In the genomic region with DNA sequence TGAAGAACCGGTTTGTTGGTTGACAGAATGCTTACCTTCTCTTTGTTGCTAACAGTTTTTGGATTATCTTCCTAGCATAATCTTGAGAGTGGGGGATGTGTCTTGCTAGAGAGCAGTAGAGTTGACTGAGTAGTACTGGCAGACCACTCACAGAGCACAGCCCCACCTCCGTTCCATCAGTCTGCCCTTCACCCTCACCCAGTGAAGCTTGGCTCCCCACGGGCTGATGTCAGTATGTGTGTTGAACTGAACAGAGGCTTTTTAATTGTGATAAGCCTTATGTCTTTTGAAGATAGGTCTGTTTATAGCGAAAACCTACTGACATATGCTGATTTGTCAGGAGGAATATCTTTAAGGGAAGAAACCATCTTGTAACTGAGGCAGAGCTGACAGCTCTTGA, we compare ENCODE assay signal across 25 mouse cellular contexts. TPM values are rescaled to one million over a fixed set of nuclear protein-coding genes. Genes with fewer than 3 reads are reported as not detected.
DNase-seq lines count a peak whose midpoint lies in the region; ATAC-seq and TF ChIP-seq lines count a peak whose summit lies in the region.
"Had no signal": no experiment of that assay in that cellular context is flagged by ENCODE, and none has a peak within 500 bp of the region (broad histone marks: within the 10 kb centered on the region; RNA-seq: fewer than 3 reads in every experiment).

No protein-coding gene starts in this region.

- TF ChIP-seq POLR2A in MEL (IDR thresholded peaks at IDR 0.05; ENCODE audit: control insufficient read depth in 1 of 2, insufficient read depth in 1 of 2, low read depth in 1 of 2, low read length in 2 of 2, poor library complexity in 1 of 2): no peak

- no peak overlapping the region for H3K4me2 ChIP-seq in liver, embryonic 13.5 days
- no peak overlapping the region for H3K4me2 ChIP-seq in kidney, embryonic 15.5 days
- H3K4me2 ChIP-seq: embryonic facial prominence, embryonic 13.5 days; forebrain, embryonic 13.5 days; heart, embryonic 12.5 days; heart, embryonic 15.5 days; hindbrain, embryonic 12.5 days; hindbrain, embryonic 15.5 days had no signal

- TF ChIP-seq EP300 in MEL (IDR thresholded peaks at IDR 0.05; ENCODE audit: low read depth in 1 of 2, low read length in 2 of 2): peak in 1 of 2 experiments; percentile 19; a peak in 1 of 4 replicates

- H3K36me3 ChIP-seq in MEL (ENCODE audit: control insufficient read depth in 1 of 2, insufficient read depth in 2 of 2, low read length in 2 of 2): no peaks in the 10 kb centered on the region; a peak in 1 of 4 replicates
- H3K36me3 ChIP-seq in liver, embryonic 13.5 days: no peaks in the 10 kb centered on the region
- H3K36me3 ChIP-seq in kidney, embryonic 15.5 days: peaks cover 20% of the 10 kb centered on the region; the same call in 1 of the 2 replicates

- ATAC-seq in liver, embryonic 13.5 days (ENCODE audit: low read depth): peak; percentile 64
- peak; percentile 81 for ATAC-seq in megakaryocyte progenitor cell, adult 5-6 weeks (replicated peaks; ENCODE audit: poor library complexity)
- no peak for ATAC-seq in megakaryocyte, adult 5-6 weeks (ENCODE audit: poor library complexity, severe bottlenecking)
- no peak for ATAC-seq in kidney, embryonic 15.5 days (replicated peaks; ENCODE audit: low FRiP score)
- ATAC-seq: activated CD4-positive, CD25-positive, alpha-beta regulatory T cell, adult 4 months; CD4-positive, CD25-positive, alpha-beta regulatory T cell, adult 4 months; forebrain, embryonic 13.5 days; forebrain, embryonic 16.5 days had no signal

- no peaks in the 10 kb centered on the region for H3K4me1 ChIP-seq in MEL (ENCODE audit: control insufficient read depth in 1 of 2, insufficient read depth in 2 of 2, low read length in 2 of 2)
- H3K4me1 ChIP-seq in liver, embryonic 13.5 days (replicated peaks): no peaks in the 10 kb centered on the region
- no peaks in the 10 kb centered on the region for H3K4me1 ChIP-seq in kidney, embryonic 15.5 days
- H3K4me1 ChIP-seq: embryonic facial prominence, embryonic 13.5 days; forebrain, embryonic 10.5 days; heart, embryonic 15.5 days; hindbrain, embryonic 12.5 days; hindbrain, embryonic 15.5 days had no signal

- no peak for TF ChIP-seq CTCF in layer of hippocampus, adult 2 months (conservative IDR thresholded peaks at IDR 0.05)
- no peak for TF ChIP-seq CTCF in MEL (IDR thresholded peaks at IDR 0.05 in 2 of 3, conservative IDR thresholded peaks at IDR 0.05 in 1 of 3; ENCODE audit: control insufficient read depth in 1 of 3, insufficient read depth in 1 of 3, low read depth in 2 of 3, low read length in 3 of 3, poor library complexity in 1 of 3, severe bottlenecking in 1 of 3)

- peak overlapping the region; percentile 23; the same call in 1 of the 2 replicates for H3K27ac ChIP-seq in layer of hippocampus, adult 2 months
- no peak overlapping the region for H3K27ac ChIP-seq in MEL (ENCODE audit: control insufficient read depth, low read depth, low read length)
- no peak overlapping the region for H3K27ac ChIP-seq in liver, embryonic 13.5 days
- H3K27ac ChIP-seq in kidney, embryonic 15.5 days: no peak overlapping the region
- H3K27ac ChIP-seq: embryonic facial prominence, embryonic 13.5 days; forebrain, embryonic 10.5 days; forebrain, embryonic 13.5 days; heart, embryonic 15.5 days; hindbrain, embryonic 12.5 days; hindbrain, embryonic 15.5 days had no signal

- DNase-seq in layer of hippocampus, adult 2 months (ENCODE audit: low spot score in 2 of 2): no peak
- DNase-seq in layer of hippocampus, postnatal 36 days: no peak
- peak; percentile 13 for DNase-seq in MEL (ENCODE audit: low read depth, low spot score)
- no peak for DNase-seq in liver, embryonic 13.5 days
- DNase-seq: adrenal gland, postnatal 14 days; cerebellum, adult 11 months; cerebellum, adult 2 months; cerebellum, adult 9-11 months; cerebellum, postnatal 25 days; gastrocnemius, postnatal 10 days; gastrocnemius, postnatal 36 days had no signal

- no peak for TF ChIP-seq RAD21 in MEL (IDR thresholded peaks at IDR 0.05; ENCODE audit: low read depth, low read length)

- no peak overlapping the region for H3K9ac ChIP-seq in MEL (ENCODE audit: control insufficient read depth, low read depth, low read length, poor library complexity, severe bottlenecking)
- no peak overlapping the region for H3K9ac ChIP-seq in liver, embryonic 13.5 days
- no peak overlapping the region for H3K9ac ChIP-seq in kidney, embryonic 15.5 days
- H3K9ac ChIP-seq: embryonic facial prominence, embryonic 13.5 days; forebrain, embryonic 13.5 days; heart, embryonic 12.5 days; heart, embryonic 15.5 days; hindbrain, embryonic 12.5 days; hindbrain, embryonic 15.5 days had no signal

- no peak overlapping the region for H3K4me3 ChIP-seq in layer of hippocampus, adult 2 months
- H3K4me3 ChIP-seq in MEL (ENCODE audit: control insufficient read depth in 1 of 2, insufficient read depth in 1 of 2, low read depth in 2 of 2, low read length in 2 of 2): no peak overlapping the region
- no peak overlapping the region for H3K4me3 ChIP-seq in liver, embryonic 13.5 days (replicated peaks)
- H3K4me3 ChIP-seq in kidney, embryonic 15.5 days (replicated peaks): no peak overlapping the region
- H3K4me3 ChIP-seq: embryonic facial prominence, embryonic 13.5 days; forebrain, embryonic 10.5 days; forebrain, embryonic 13.5 days; heart, embryonic 12.5 days; heart, embryonic 15.5 days; hindbrain, embryonic 12.5 days; hindbrain, embryonic 15.5 days had no signal

- whole genome bisulfite sequencing in liver, embryonic 13.5 days (ENCODE audit: insufficient replicate concordance): 30% methylated on average over 4 of the region's 4 CpGs
- WGBS in kidney, embryonic 15.5 days: 89% methylated on average over 4 of the region's 4 CpGs

- H3K27me3 ChIP-seq in MEL (ENCODE audit: control insufficient read depth in 1 of 2, insufficient read depth in 2 of 2, low read length in 2 of 2): no peaks in the 10 kb centered on the region
- H3K27me3 ChIP-seq in liver, embryonic 13.5 days: no peaks in the 10 kb centered on the region
- no peaks in the 10 kb centered on the region for H3K27me3 ChIP-seq in kidney, embryonic 15.5 days
- H3K27me3 ChIP-seq: embryonic facial prominence, embryonic 13.5 days; forebrain, embryonic 13.5 days; heart, embryonic 12.5 days; heart, embryonic 15.5 days; hindbrain, embryonic 12.5 days; hindbrain, embryonic 15.5 days had no signal

- H3K79me2 ChIP-seq in MEL (ENCODE audit: control insufficient read depth, insufficient read depth, low read length, poor library complexity): no peaks in the 10 kb centered on the region

- H3K9me3 ChIP-seq in MEL (replicated peaks; ENCODE audit: insufficient read depth, low read length): no peaks in the 10 kb centered on the region
- H3K9me3 ChIP-seq in liver, embryonic 13.5 days (replicated peaks): no peaks in the 10 kb centered on the region
- H3K9me3 ChIP-seq in kidney, embryonic 15.5 days (replicated peaks): no peaks in the 10 kb centered on the region
- H3K9me3 ChIP-seq: embryonic facial prominence, embryonic 13.5 days; forebrain, embryonic 10.5 days; forebrain, embryonic 13.5 days; heart, embryonic 12.5 days; heart, embryonic 15.5 days; hindbrain, embryonic 12.5 days; hindbrain, embryonic 15.5 days had no signal

TF ChIP-seq in MEL, 35 proteins besides CTCF, POLR2A, EP300 and RAD21:
- TF ChIP-seq MXI1 (IDR thresholded peaks at IDR 0.05; ENCODE audit: low read depth, low read length) (no peak), TCF12 (IDR thresholded peaks at IDR 0.05; ENCODE audit: low read depth, low read length) (0 out of 2 replicates have a peak, but pooled peaks have one; percentile 13)

RNA-seq across cellular contexts. Expression of a gene that starts 38.2 kb away (rescaled TPM):
- total RNA-seq in layer of hippocampus, adult 2 months (2021): 100 to 1,000 TPM; 147 to 151 TPM
- 100 to 1,000 TPM; 144 to 156 TPM for total RNA-seq in layer of hippocampus, postnatal 36 days (2021)
- 0.26 and 0.31 TPM in 2 replicates for total RNA-seq in MEL (2012; rRNA removed)
- 1 to 10 TPM in 1 of 2 experiments, not detected in 1; 1.1 TPM for polyA plus RNA-seq in MEL (2012; ENCODE audit: insufficient read depth in 1 of 2, insufficient read length in 2 of 2, low read depth in 1 of 2, low replicate concordance in 2 of 2, missing spikeins in 1 of 2)
- polyA plus RNA-seq in liver, embryonic 13.5 days (2015; fragmentation: Nextera tagmentation; extraction: Ambion mirVana): 0.88 and 1.2 TPM in 2 replicates
- 0.17 and 0.34 TPM in 2 replicates for total RNA-seq in megakaryocyte progenitor cell, adult 5-6 weeks (2015)
- total RNA-seq in megakaryocyte progenitor cell, adult 5-6 weeks (2017): 0.17 and 0.30 TPM in 2 replicates
- total RNA-seq in megakaryocyte, adult 5-6 weeks (2015): 0.22 and 0.59 TPM in 2 replicates
- 0.37 and 2.4 TPM in 2 replicates for total RNA-seq in megakaryocyte, adult 5-6 weeks (2017)
- polyA plus RNA-seq in kidney, embryonic 15.5 days (2015; fragmentation: Nextera tagmentation; extraction: Ambion mirVana): 6.0 and 6.9 TPM in 2 replicates
- total RNA-seq: granulocyte monocyte progenitor cell, adult 5-6 weeks had no signal

RNA-seq across cellular contexts. Expression of a gene that starts 46.1 kb away (rescaled TPM):
- total RNA-seq in layer of hippocampus, adult 2 months (2021): 10 to 100 TPM; 13.1 to 14.6 TPM
- 10 to 100 TPM; 14.5 to 14.8 TPM for total RNA-seq in layer of hippocampus, postnatal 36 days (2021)
- total RNA-seq in MEL (2012; rRNA removed): 0.65 and 1.5 TPM in 2 replicates
- 1 to 10 TPM in 1 of 2 experiments, not detected in 1; 1.8 TPM for polyA plus RNA-seq in MEL (2012; ENCODE audit: insufficient read depth in 1 of 2, insufficient read length in 2 of 2, low read depth in 1 of 2, low replicate concordance in 2 of 2, missing spikeins in 1 of 2)
- 4.3 and 5.4 TPM in 2 replicates for polyA plus RNA-seq in liver, embryonic 13.5 days (2015; fragmentation: Nextera tagmentation; extraction: Ambion mirVana)
- 0.54 TPM in 1 of 2 replicates, not detected in the other for total RNA-seq in megakaryocyte progenitor cell, adult 5-6 weeks (2015)
- 0.29 TPM in 1 of 2 replicates, not detected in the other for total RNA-seq in megakaryocyte progenitor cell, adult 5-6 weeks (2017)
- not detected in 2 replicates for total RNA-seq in megakaryocyte, adult 5-6 weeks (2015)
- total RNA-seq in megakaryocyte, adult 5-6 weeks (2017): not detected in 2 replicates
- 28.5 and 29.1 TPM in 2 replicates for polyA plus RNA-seq in kidney, embryonic 15.5 days (2015; fragmentation: Nextera tagmentation; extraction: Ambion mirVana)
- total RNA-seq: granulocyte monocyte progenitor cell, adult 5-6 weeks had no signal
- polyA plus RNA-seq: activated CD4-positive, CD25-positive, alpha-beta regulatory T cell, adult 4 months; CD4-positive, CD25-positive, alpha-beta regulatory T cell, adult 4 months had no signal

RNA-seq across cellular contexts. Expression of a gene that starts 48.3 kb away (rescaled TPM):
- 10 to 100 TPM; 10.8 to 13.4 TPM for total RNA-seq in layer of hippocampus, adult 2 months (2021)
- total RNA-seq in layer of hippocampus, postnatal 36 days (2021): 10 to 100 TPM; 13.0 to 14.0 TPM
- 16.6 and 16.8 TPM in 2 replicates for total RNA-seq in MEL (2012; rRNA removed)
- polyA plus RNA-seq in MEL (2012; ENCODE audit: insufficient read depth in 1 of 2, insufficient read length in 2 of 2, low read depth in 1 of 2, low replicate concordance in 2 of 2, missing spikeins in 1 of 2): 10 to 100 TPM in 1 of 2 experiments, not detected in 1; 11.6 TPM
- 2.8 and 3.8 TPM in 2 replicates for polyA plus RNA-seq in liver, embryonic 13.5 days (2015; fragmentation: Nextera tagmentation; extraction: Ambion mirVana)
- 1.9 and 2.5 TPM in 2 replicates for total RNA-seq in megakaryocyte progenitor cell, adult 5-6 weeks (2015)
- total RNA-seq in megakaryocyte progenitor cell, adult 5-6 weeks (2017): 1.5 and 2.2 TPM in 2 replicates
- total RNA-seq in megakaryocyte, adult 5-6 weeks (2015): 1.4 and 1.8 TPM in 2 replicates
- total RNA-seq in megakaryocyte, adult 5-6 weeks (2017): 0.77 and 1.2 TPM in 2 replicates
- polyA plus RNA-seq in kidney, embryonic 15.5 days (2015; fragmentation: Nextera tagmentation; extraction: Ambion mirVana): 8.9 and 9.8 TPM in 2 replicates

Comparison
In these comparisons a context has a peak if more than half of its experiments do, and no peak if none do; other contexts are left out.
1. ATAC-seq: peak in liver, embryonic 13.5 days (single experiment) and megakaryocyte progenitor cell, adult 5-6 weeks (single experiment); none in megakaryocyte, adult 5-6 weeks (single experiment) and kidney, embryonic 15.5 days (single experiment).
2. RNA of a gene that starts 38.2 kb away (total RNA-seq): 144 to 156 TPM in layer of hippocampus, postnatal 36 days and 147 to 151 TPM in layer of hippocampus, adult 2 months; 0.22 to 2.4 TPM in megakaryocyte, adult 5-6 weeks, 0.26 to 0.31 TPM in MEL and 0.17 to 0.34 TPM in megakaryocyte progenitor cell, adult 5-6 weeks; every median in the first group is over 10 times any median in the second.